Mouse (Mus musculus) liver, postnatal 0 days (tissue): ENCODE measurements around the gene Art3.

Experiments used
- CTCF ChIP-seq: sonication (generic); IDR thresholded peaks from 2 replicates; pipeline ENCODE4 v1.5.1; 2016; ENCODE audit warnings: antibody characterized with exemption, low read depth
- EP300 ChIP-seq: IDR thresholded peaks from 2 replicates; pipeline ENCODE4 v1.6.1; 2016; ENCODE audit warnings: antibody characterized with exemption, low read depth, mild to moderate bottlenecking

DNA sequence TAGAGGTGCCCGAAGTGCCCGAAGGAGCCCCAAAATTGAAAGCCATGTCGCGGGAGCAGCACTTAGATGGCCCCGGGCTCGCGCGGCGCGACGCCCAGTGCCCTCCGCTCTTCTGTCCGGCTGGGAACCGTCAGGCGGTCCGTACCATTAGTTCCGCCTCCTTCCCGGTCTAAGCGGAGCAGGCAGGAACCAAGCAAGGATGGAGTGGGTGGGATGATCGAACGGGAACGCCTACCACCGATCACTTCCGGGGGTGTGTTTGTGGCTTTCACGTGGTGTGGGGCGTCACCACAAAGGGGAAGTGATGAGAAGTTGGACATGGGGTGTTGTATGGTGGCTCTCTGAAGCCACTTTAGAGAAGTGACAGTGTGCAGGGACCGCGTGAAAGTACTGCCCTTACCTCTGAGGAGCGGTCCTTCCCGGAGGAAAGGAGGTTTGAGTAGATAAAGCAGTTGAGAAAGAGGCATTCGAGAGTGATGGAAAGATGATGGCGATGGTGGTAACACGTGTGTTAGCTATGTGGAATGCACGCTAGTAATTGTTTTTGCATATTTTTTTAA lies 103.5 kb downstream of the Art3 start, which contains the start of gene Nup54:
- TF ChIP-seq EP300: peak; percentile 73
- TF ChIP-seq CTCF: no peak
